Mouse (Mus musculus) neural tube, embryonic 12.5 days (tissue): ENCODE results near the gene Unc50. TPM values are rescaled to one million over a fixed set of nuclear protein-coding genes. Genes with fewer than 3 reads are reported as not detected.

Experiments used
- ATAC-seq: fragments of 200-750 bp; cut with Nextera tagmentation; 2 replicates; pipeline ENCODE4 v1.8.0; 2017; ENCODE audit warnings: low read depth, mild to moderate bottlenecking, moderate TSS enrichment, moderate library complexity; ENCODE audit not compliant: low FRiP score
- H3K27ac ChIP-seq: fragments of 300-500 bp; sonication (generic); 2 replicates; pipeline ENCODE4 v1.5.1; 2016
- H3K27me3 ChIP-seq: fragments of 300-500 bp; sonication (generic); replicated peaks from 2 replicates; pipeline ENCODE4 v1.6.1; 2016; ENCODE audit warnings: mild to moderate bottlenecking
- H3K36me3 ChIP-seq: fragments of 300-500 bp; sonication (generic); 2 replicates; pipeline ENCODE4 v1.6.1; 2016; ENCODE audit warnings: mild to moderate bottlenecking
- H3K4me1 ChIP-seq: fragments of 300-500 bp; sonication (generic); 2 replicates; pipeline ENCODE4 v1.6.1; 2016
- H3K4me2 ChIP-seq: fragments of 300-500 bp; sonication (generic); replicated peaks from 2 replicates; pipeline ENCODE4 v1.6.1; 2016; ENCODE audit warnings: mild to moderate bottlenecking
- H3K4me3 ChIP-seq: fragments of 300-500 bp; sonication (generic); 2 replicates; pipeline ENCODE4 v1.5.1; 2016
- H3K9ac ChIP-seq: fragments of 300-500 bp; sonication (generic); 2 replicates; pipeline ENCODE4 v1.6.1; 2016; ENCODE audit warnings: mild to moderate bottlenecking
- H3K9me3 ChIP-seq: fragments of 300-500 bp; sonication (generic); 2 replicates; pipeline ENCODE4 v1.6.1; 2016; ENCODE audit warnings: mild to moderate bottlenecking
- WGBS: fragments of 180-500 bp; shearing (Covaris S2); methylation state at CpG from one replicate; pipeline ENCODE4 v1.1.7; 2016; 5-methylcytosine and 5-hydroxymethylcytosine counted together
- polyA plus RNA-seq: library from polyadenylated mRNA; unstranded; fragments of >200 nt; fragmentation: Nextera tagmentation; extraction: Ambion mirVana; gene quantifications from 2 replicates; pipeline ENCODE4 v1.2.1, GENCODE M21; 2016

Gene Unc50
- polyA plus RNA-seq, 1 experiment from 2014 or later: 108 TPM

GRCm38 (mm10) chr1:37478416-37478815 lies 48.5 kb downstream of the Unc50 start:
- Histone ChIP-seq H3K36me3 (no peaks in the 10 kb centered on the region), H3K4me2 (no peak overlapping the region), H3K27ac (no peak overlapping the region), H3K9ac (no peak overlapping the region), H3K27me3 (no peaks in the 10 kb centered on the region), H3K4me1 (no peaks in the 10 kb centered on the region), H3K9me3 (no peaks in the 10 kb centered on the region), H3K4me3 (no peak overlapping the region)
- 80% methylated on average over 7 of the region's 7 CpGs for WGBS
- no peak for ATAC-seq

- H3K27ac ChIP-seq: no peak overlapping the region
- no peaks in the 10 kb centered on the region for H3K36me3 ChIP-seq
- no peak overlapping the region for H3K4me3 ChIP-seq
- H3K9me3 ChIP-seq: no peaks in the 10 kb centered on the region
- no peak overlapping the region for H3K9ac ChIP-seq
- H3K27me3 ChIP-seq: no peaks in the 10 kb centered on the region
- no peak overlapping the region for H3K4me2 ChIP-seq
- ATAC-seq: no peak
- 73% methylated on average over 9 of the region's 9 CpGs for WGBS
- no peaks in the 10 kb centered on the region for H3K4me1 ChIP-seq
Observed at GRCm38 (mm10) chr1:37479074-37479473, 49.1 kb downstream of the Unc50 start.

- no peaks in the 10 kb centered on the region for H3K36me3 ChIP-seq
- no peak overlapping the region for H3K27ac ChIP-seq
- H3K9me3 ChIP-seq: no peaks in the 10 kb centered on the region
- no peak overlapping the region for H3K4me3 ChIP-seq
- H3K27me3 ChIP-seq: no peaks in the 10 kb centered on the region
- H3K9ac ChIP-seq: no peak overlapping the region
- H3K4me2 ChIP-seq: no peak overlapping the region
- no peak for ATAC-seq
- 85% methylated on average over 8 of the region's 8 CpGs for WGBS
- H3K4me1 ChIP-seq: no peaks in the 10 kb centered on the region
Observed at GRCm38 (mm10) chr1:37479759-37480158, 49.8 kb downstream of the Unc50 start.

- Histone ChIP-seq H3K36me3 (no peaks in the 10 kb centered on the region), H3K9ac (no peak overlapping the region), H3K9me3 (no peaks in the 10 kb centered on the region), H3K4me3 (no peak overlapping the region), H3K27ac (no peak overlapping the region), H3K4me1 (no peaks in the 10 kb centered on the region), H3K4me2 (no peak overlapping the region), H3K27me3 (no peaks in the 10 kb centered on the region)
- WGBS: 88% methylated on average over 6 of the region's 6 CpGs
- ATAC-seq: no peak
Observed at GRCm38 (mm10) chr1:37480731-37481130, 50.8 kb downstream of the Unc50 start.

GRCm38 (mm10) chr1:37481331-37481730 lies 51.4 kb downstream of the Unc50 start:
- ATAC-seq: no peak
- Histone ChIP-seq H3K4me1 (no peaks in the 10 kb centered on the region), H3K27me3 (no peaks in the 10 kb centered on the region), H3K9me3 (no peaks in the 10 kb centered on the region), H3K36me3 (no peaks in the 10 kb centered on the region), H3K27ac (no peak overlapping the region), H3K9ac (no peak overlapping the region), H3K4me3 (no peak overlapping the region), H3K4me2 (no peak overlapping the region)
- WGBS: 94% methylated on average over 2 of the region's 2 CpGs

GRCm38 (mm10) chr1:37484612-37485011 lies 54.7 kb downstream of the Unc50 start:
- Histone ChIP-seq H3K4me1 (no peaks in the 10 kb centered on the region), H3K9ac (no peak overlapping the region), H3K36me3 (no peaks in the 10 kb centered on the region), H3K4me2 (no peak overlapping the region), H3K9me3 (no peaks in the 10 kb centered on the region), H3K27me3 (no peaks in the 10 kb centered on the region), H3K27ac (no peak overlapping the region), H3K4me3 (no peak overlapping the region)
- ATAC-seq: no peak
- 98% methylated on average over 4 of the region's 4 CpGs for WGBS

- no peak for ATAC-seq
- no peaks in the 10 kb centered on the region for H3K36me3 ChIP-seq
- no peak overlapping the region for H3K4me2 ChIP-seq
- no peak overlapping the region for H3K9ac ChIP-seq
- no peaks in the 10 kb centered on the region for H3K9me3 ChIP-seq
- H3K27me3 ChIP-seq: no peaks in the 10 kb centered on the region
- no peak overlapping the region for H3K27ac ChIP-seq
- H3K4me3 ChIP-seq: no peak overlapping the region
- WGBS: 86% methylated on average over 1 of the region's 1 CpGs
- H3K4me1 ChIP-seq: no peaks in the 10 kb centered on the region
Observed at GRCm38 (mm10) chr1:37486439-37486838, 56.5 kb downstream of the Unc50 start.

- no peak overlapping the region for H3K27ac ChIP-seq
- no peak for ATAC-seq
- no peak overlapping the region for H3K4me3 ChIP-seq
- no peaks in the 10 kb centered on the region for H3K36me3 ChIP-seq
- no peaks in the 10 kb centered on the region for H3K9me3 ChIP-seq
- no peaks in the 10 kb centered on the region for H3K27me3 ChIP-seq
- no peak overlapping the region for H3K4me2 ChIP-seq
- 82% methylated on average over 3 of the region's 3 CpGs for WGBS
- no peak overlapping the region for H3K9ac ChIP-seq
- H3K4me1 ChIP-seq: no peaks in the 10 kb centered on the region
Observed at GRCm38 (mm10) chr1:37486994-37487393, 57.1 kb downstream of the Unc50 start.

GRCm38 (mm10) chr1:37488531-37488930 lies 58.6 kb downstream of the Unc50 start:
- no peak overlapping the region for H3K9ac ChIP-seq
- H3K4me1 ChIP-seq: no peaks in the 10 kb centered on the region
- H3K4me3 ChIP-seq: no peak overlapping the region
- no peaks in the 10 kb centered on the region for H3K36me3 ChIP-seq
- WGBS: 83% methylated on average over 12 of the region's 12 CpGs
- H3K9me3 ChIP-seq: no peaks in the 10 kb centered on the region
- H3K27ac ChIP-seq: no peak overlapping the region
- H3K27me3 ChIP-seq: no peaks in the 10 kb centered on the region; the same call in 1 of the 2 replicates
- H3K4me2 ChIP-seq: no peak overlapping the region
- no peak for ATAC-seq

Other genes with a start within 250 kb of the Unc50 start
- not detected in 2 replicates for gene Cnga3, start 215.7 kb upstream of the Unc50 start, polyA plus RNA-seq
- 33.8 and 39.4 TPM in 2 replicates for gene Inpp4a, start 130.3 kb upstream of the Unc50 start, polyA plus RNA-seq
- gene Coa5, start within 50 bp of the Unc50 start, polyA plus RNA-seq: 50.4 and 50.8 TPM in 2 replicates
- gene Mgat4a, start 110.9 kb downstream of the Unc50 start, polyA plus RNA-seq: 3.8 and 4.2 TPM in 2 replicates